In genomic region chr7:37624759-37625340, GRCm38 (mm10) we compare ENCODE assay signal across 8 mouse cellular contexts.
DNase-seq lines count a peak whose midpoint lies in the region; ATAC-seq and TF ChIP-seq lines count a peak whose summit lies in the region.

No protein-coding gene starts in this region.

- H3K27ac ChIP-seq in heart, embryonic 13.5 days (replicated peaks): no peak overlapping the region
- no peak overlapping the region for H3K27ac ChIP-seq in embryonic facial prominence, embryonic 15.5 days (replicated peaks)
- H3K27ac ChIP-seq in intestine, postnatal 0 days (ENCODE audit: low read depth, low read length): no peak overlapping the region

- peak overlapping the region; percentile 77 for H3K9ac ChIP-seq in heart, embryonic 13.5 days
- H3K9ac ChIP-seq in embryonic facial prominence, embryonic 15.5 days: no peak overlapping the region
- no peak overlapping the region for H3K9ac ChIP-seq in intestine, postnatal 0 days (ENCODE audit: low read depth, low read length)

- H3K9me3 ChIP-seq in heart, embryonic 13.5 days: no peaks in the 10 kb centered on the region
- H3K9me3 ChIP-seq in embryonic facial prominence, embryonic 15.5 days (replicated peaks): no peaks in the 10 kb centered on the region
- H3K9me3 ChIP-seq in intestine, postnatal 0 days (ENCODE audit: control insufficient read depth): no peaks in the 10 kb centered on the region

- peak overlapping the region; percentile 59 for H3K4me3 ChIP-seq in heart, embryonic 13.5 days
- peak overlapping the region; percentile 51 for H3K4me3 ChIP-seq in embryonic facial prominence, embryonic 15.5 days (replicated peaks)
- H3K4me3 ChIP-seq in intestine, postnatal 0 days (ENCODE audit: low read depth, low read length): peak overlapping the region; percentile 35

- H3K4me1 ChIP-seq in heart, embryonic 13.5 days: peaks cover 5% of the 10 kb centered on the region
- peaks cover 8% of the 10 kb centered on the region; the same call in 1 of the 2 replicates for H3K4me1 ChIP-seq in embryonic facial prominence, embryonic 15.5 days
- H3K4me1 ChIP-seq in intestine, postnatal 0 days (replicated peaks; ENCODE audit: control insufficient read depth, insufficient read depth, low read length): no peaks in the 10 kb centered on the region

- no peak for DNase-seq in heart, adult 9 months (ENCODE audit: low spot score in 2 of 2)
- peak; percentile 62 for DNase-seq in brain, adult 2 months (ENCODE audit: low read depth, low spot score)
- DNase-seq in retina, embryonic 14.5 days (ENCODE audit: low spot score): peak; percentile 73
- DNase-seq in c-Kit-positive CD71-positive TER-119-positive erythroid progenitor cells, embryonic 14.5 days (ENCODE audit: low spot score): no peak
- DNase-seq in lung, postnatal 25 days (ENCODE audit: low spot score): no peak

- no peak for ATAC-seq in heart, embryonic 13.5 days (ENCODE audit: extremely low read depth, insufficient number of reproducible peaks, low FRiP score, low TSS enrichment)
- no peak for ATAC-seq in embryonic facial prominence, embryonic 15.5 days (ENCODE audit: insufficient number of reproducible peaks, low FRiP score, low TSS enrichment, low read depth)
- ATAC-seq in intestine, postnatal 0 days: no peak

- 9% methylated on average over 20 of the region's 20 CpGs for WGBS in heart, embryonic 13.5 days
- WGBS in embryonic facial prominence, embryonic 15.5 days: 5% methylated on average over 19 of the region's 20 CpGs
- 17% methylated on average over 20 of the region's 20 CpGs for WGBS in intestine, postnatal 0 days

- no peaks in the 10 kb centered on the region for H3K36me3 ChIP-seq in heart, embryonic 13.5 days
- H3K36me3 ChIP-seq in embryonic facial prominence, embryonic 15.5 days: no peaks in the 10 kb centered on the region
- H3K36me3 ChIP-seq in intestine, postnatal 0 days (ENCODE audit: control insufficient read depth, insufficient read depth): no peaks in the 10 kb centered on the region

- peaks cover 50% of the 10 kb centered on the region for H3K27me3 ChIP-seq in heart, embryonic 13.5 days (replicated peaks)
- peaks cover 12% of the 10 kb centered on the region; the same call in 1 of the 2 replicates for H3K27me3 ChIP-seq in embryonic facial prominence, embryonic 15.5 days
- 0 out of 2 replicates have a peak, but pooled peaks cover 13% of the 10 kb centered on the region for H3K27me3 ChIP-seq in intestine, postnatal 0 days (replicated peaks; ENCODE audit: control insufficient read depth, insufficient read depth, low read length)

- TF ChIP-seq CTCF in intestine, postnatal 0 days (IDR thresholded peaks at IDR 0.05; ENCODE audit: low read depth): no peak

- H3K4me2 ChIP-seq in heart, embryonic 13.5 days: peak overlapping the region; percentile 89
- peak overlapping the region; percentile 89 for H3K4me2 ChIP-seq in embryonic facial prominence, embryonic 15.5 days (replicated peaks)
- H3K4me2 ChIP-seq in intestine, postnatal 0 days (replicated peaks; ENCODE audit: low read depth): peak overlapping the region; percentile 70

Comparison
In these comparisons a context has a peak if more than half of its experiments do, and no peak if none do; other contexts are left out.
1. DNase-seq: peak in brain, adult 2 months (single experiment) and retina, embryonic 14.5 days (single experiment); none in heart, adult 9 months (0 of 2), c-Kit-positive CD71-positive TER-119-positive erythroid progenitor cells, embryonic 14.5 days (single experiment) and lung, postnatal 25 days (single experiment).
2. Peak in every context shown above with its lines, with median percentiles within 50 percentile points of each other: H3K4me2 ChIP-seq and H3K4me3 ChIP-seq.